Comparison of ENCODE assay signal across 11 mouse cellular contexts in the genomic region with DNA sequence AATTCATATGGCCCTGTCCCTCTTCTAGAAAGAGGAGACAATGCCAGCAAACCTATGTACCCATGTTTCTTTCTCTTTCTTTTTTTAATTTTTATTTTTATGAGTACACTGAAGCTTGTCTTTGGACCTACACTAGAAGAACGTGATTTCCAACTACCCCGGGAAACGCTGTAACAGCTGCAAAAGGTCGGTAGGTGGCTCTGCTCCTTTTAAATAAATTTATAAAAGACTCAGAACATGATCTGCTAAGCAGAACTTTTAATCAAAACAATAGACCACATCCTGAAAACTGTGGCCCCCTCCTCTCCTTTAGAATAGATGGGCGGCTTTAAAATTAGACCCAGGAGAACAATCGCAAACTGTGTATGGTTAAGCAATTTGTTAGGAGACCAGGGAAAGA. TPM values are rescaled to one million over a fixed set of nuclear protein-coding genes. Genes with fewer than 3 reads are reported as not detected.
DNase-seq lines count a peak whose midpoint lies in the region; ATAC-seq and TF ChIP-seq lines count a peak whose summit lies in the region.
"Had no signal": no experiment of that assay in that cellular context is flagged by ENCODE, and none has a peak within 500 bp of the region (broad histone marks: within the 10 kb centered on the region; RNA-seq: fewer than 3 reads in every experiment).

No protein-coding gene starts in this region.

- H3K4me3 ChIP-seq in heart, adult 2 months, result no peak overlapping the region
- no peak overlapping the region for H3K4me3 ChIP-seq in heart, embryonic 11.5 days (ENCODE audit: low read depth, low read length)
- H3K4me3 ChIP-seq in midbrain, embryonic 11.5 days (ENCODE audit: low read depth, low read length), result no peak overlapping the region
- H3K4me3 ChIP-seq in midbrain, embryonic 13.5 days (replicated peaks), result no peak overlapping the region
- H3K4me3 ChIP-seq: embryonic facial prominence, embryonic 15.5 days; hindbrain, embryonic 15.5 days had no signal

- no peak overlapping the region for H3K4me2 ChIP-seq in heart, embryonic 11.5 days
- H3K4me2 ChIP-seq in midbrain, embryonic 11.5 days, result no peak overlapping the region
- no peak overlapping the region for H3K4me2 ChIP-seq in midbrain, embryonic 13.5 days (replicated peaks)
- H3K4me2 ChIP-seq: embryonic facial prominence, embryonic 15.5 days; hindbrain, embryonic 15.5 days had no signal

- 14% methylated on average over 6 of the region's 6 CpGs for WGBS in heart, adult 2 months
- 9% methylated on average over 6 of the region's 6 CpGs for WGBS in heart, embryonic 11.5 days (ENCODE audit: insufficient replicate concordance)
- WGBS in midbrain, embryonic 11.5 days, result 13% methylated on average over 6 of the region's 6 CpGs
- WGBS in midbrain, embryonic 13.5 days, result 10% methylated on average over 6 of the region's 6 CpGs

- H3K4me1 ChIP-seq in heart, adult 2 months (ENCODE audit: control insufficient read depth, insufficient read depth, low read length), result no peaks in the 10 kb centered on the region
- peaks cover 3% of the 10 kb centered on the region; the same call in 1 of the 2 replicates for H3K4me1 ChIP-seq in heart, embryonic 11.5 days (ENCODE audit: control insufficient read depth, insufficient read depth, low read length)
- peaks cover 11% of the 10 kb centered on the region for H3K4me1 ChIP-seq in midbrain, embryonic 11.5 days (ENCODE audit: control insufficient read depth, insufficient read depth, low read length)
- peaks cover 15% of the 10 kb centered on the region for H3K4me1 ChIP-seq in midbrain, embryonic 13.5 days (replicated peaks)

- no peak overlapping the region for H3K27ac ChIP-seq in heart, adult 2 months
- H3K27ac ChIP-seq in heart, embryonic 11.5 days (ENCODE audit: low read depth, low read length), result no peak overlapping the region
- no peak overlapping the region for H3K27ac ChIP-seq in midbrain, embryonic 11.5 days (ENCODE audit: low read depth, low read length)
- H3K27ac ChIP-seq in midbrain, embryonic 13.5 days, result no peak overlapping the region
- H3K27ac ChIP-seq: embryonic facial prominence, embryonic 15.5 days; hindbrain, embryonic 15.5 days had no signal

- TF ChIP-seq POLR2A in heart, adult 2 months (IDR thresholded peaks at IDR 0.05; ENCODE audit: insufficient read depth, low read depth, low read length), result no peak

- H3K79me2 ChIP-seq in heart, adult 2 months (replicated peaks; ENCODE audit: control insufficient read depth, insufficient read depth, low read length), result no peaks in the 10 kb centered on the region

- no peaks in the 10 kb centered on the region for H3K9me3 ChIP-seq in heart, embryonic 11.5 days (replicated peaks; ENCODE audit: control insufficient read depth, low read length)
- H3K9me3 ChIP-seq in midbrain, embryonic 11.5 days (ENCODE audit: control insufficient read depth, low read length), result no peaks in the 10 kb centered on the region
- no peaks in the 10 kb centered on the region for H3K9me3 ChIP-seq in midbrain, embryonic 13.5 days
- H3K9me3 ChIP-seq: embryonic facial prominence, embryonic 15.5 days; hindbrain, embryonic 15.5 days had no signal

- no peak for DNase-seq in heart, adult 2 months
- peak; percentile 86 for DNase-seq in midbrain, embryonic 11.5 days (ENCODE audit: low spot score, missing footprints)
- DNase-seq in T-cell, adult 2 months (ENCODE audit: low spot score), result peak; percentile 2
- DNase-seq in lung, postnatal 14 days, result peak; percentile 31
- DNase-seq in right cerebral cortex, postnatal 36 days (ENCODE audit: low spot score in 2 of 2), result no peak

- no peak overlapping the region for H3K9ac ChIP-seq in heart, adult 2 months (ENCODE audit: low read depth, low read length)
- no peak overlapping the region for H3K9ac ChIP-seq in heart, embryonic 11.5 days (ENCODE audit: low read depth, low read length)
- no peak overlapping the region for H3K9ac ChIP-seq in midbrain, embryonic 11.5 days (ENCODE audit: low read length)
- no peak overlapping the region for H3K9ac ChIP-seq in midbrain, embryonic 13.5 days (replicated peaks)
- H3K9ac ChIP-seq: embryonic facial prominence, embryonic 15.5 days; hindbrain, embryonic 15.5 days had no signal

- ATAC-seq in heart, embryonic 11.5 days (replicated peaks; ENCODE audit: insufficient number of reproducible peaks, low FRiP score, low TSS enrichment), result no peak
- ATAC-seq in midbrain, embryonic 11.5 days (ENCODE audit: low FRiP score), result no peak
- no peak for ATAC-seq in midbrain, embryonic 13.5 days
- no peak for ATAC-seq in megakaryocyte-erythroid progenitor cell, adult 5-6 weeks (replicated peaks; ENCODE audit: low FRiP score, low TSS enrichment, poor library complexity, severe bottlenecking)

- peaks cover 23% of the 10 kb centered on the region for H3K27me3 ChIP-seq in heart, adult 2 months (ENCODE audit: control insufficient read depth, insufficient read depth, low read length)
- peaks cover 63% of the 10 kb centered on the region for H3K27me3 ChIP-seq in heart, embryonic 11.5 days (ENCODE audit: control insufficient read depth, insufficient read depth, low read length)
- peaks cover 59% of the 10 kb centered on the region for H3K27me3 ChIP-seq in midbrain, embryonic 11.5 days (ENCODE audit: control insufficient read depth, insufficient read depth, low read length)
- peaks cover 73% of the 10 kb centered on the region for H3K27me3 ChIP-seq in midbrain, embryonic 13.5 days

- no peaks in the 10 kb centered on the region for H3K36me3 ChIP-seq in heart, adult 2 months (ENCODE audit: control insufficient read depth, insufficient read depth, low read length)
- no peaks in the 10 kb centered on the region for H3K36me3 ChIP-seq in heart, embryonic 11.5 days (ENCODE audit: control insufficient read depth, insufficient read depth, low read length)
- no peaks in the 10 kb centered on the region for H3K36me3 ChIP-seq in midbrain, embryonic 11.5 days (ENCODE audit: control insufficient read depth, insufficient read depth, low read length)
- no peaks in the 10 kb centered on the region for H3K36me3 ChIP-seq in midbrain, embryonic 13.5 days
- H3K36me3 ChIP-seq: embryonic facial prominence, embryonic 15.5 days; hindbrain, embryonic 15.5 days had no signal

- TF ChIP-seq EP300 in heart, adult 2 months (IDR thresholded peaks at IDR 0.05; ENCODE audit: insufficient read depth, low read depth, low read length), result no peak

- peak; percentile 56 for TF ChIP-seq CTCF in heart, adult 2 months (IDR thresholded peaks at IDR 0.05)

- intact Hi-C loops in heart, adult 2 months (cut with DNase I), result loop anchor here (5.0 kb wide), 1 partner anchor 173 kb away; no protein-coding TSS in a partner anchor

RNA-seq across cellular contexts. Expression of a gene that starts 2.3 kb away (rescaled TPM):
- total RNA-seq in heart, adult 2 months (2021), result not detected
- polyA plus RNA-seq in heart, adult 2 months (2012; rRNA removed), result not detected in 2 replicates
- not detected in 2 replicates for polyA plus RNA-seq in heart, embryonic 11.5 days (2014; fragmentation: Nextera tagmentation; extraction: Ambion mirVana)
- polyA plus RNA-seq in midbrain, embryonic 11.5 days (2014; fragmentation: Nextera tagmentation; extraction: Ambion mirVana), result not detected in 2 replicates
- not detected in 2 replicates for polyA plus RNA-seq in midbrain, embryonic 13.5 days (2015; fragmentation: Nextera tagmentation; extraction: Ambion mirVana)
- total RNA-seq in megakaryocyte-erythroid progenitor cell, adult 5-6 weeks (2014; fragmentation: Nextera tagmentation), result not detected in 2 replicates
- total RNA-seq in megakaryocyte-erythroid progenitor cell, adult 5-6 weeks (2017), result not detected in 2 replicates
- polyA plus RNA-seq: hindbrain, embryonic 15.5 days; liver, embryonic 16.5 days had no signal

RNA-seq across cellular contexts. Expression of a gene that starts 35.3 kb away (rescaled TPM):
- total RNA-seq in heart, adult 2 months (2021), result not detected
- polyA plus RNA-seq in heart, adult 2 months (2012; rRNA removed), result not detected in 2 replicates
- not detected in 2 replicates for polyA plus RNA-seq in heart, embryonic 11.5 days (2014; fragmentation: Nextera tagmentation; extraction: Ambion mirVana)
- polyA plus RNA-seq in midbrain, embryonic 11.5 days (2014; fragmentation: Nextera tagmentation; extraction: Ambion mirVana), result not detected in 2 replicates
- not detected in 2 replicates for polyA plus RNA-seq in midbrain, embryonic 13.5 days (2015; fragmentation: Nextera tagmentation; extraction: Ambion mirVana)
- not detected in 2 replicates for total RNA-seq in megakaryocyte-erythroid progenitor cell, adult 5-6 weeks (2014; fragmentation: Nextera tagmentation)
- total RNA-seq in megakaryocyte-erythroid progenitor cell, adult 5-6 weeks (2017), result not detected in 2 replicates
- polyA plus RNA-seq: embryonic facial prominence, embryonic 15.5 days; hindbrain, embryonic 15.5 days; liver, embryonic 16.5 days had no signal

Comparison
In these comparisons a context has a peak if more than half of its experiments do, and no peak if none do; other contexts are left out.
1. DNase-seq: peak in midbrain, embryonic 11.5 days (single experiment), T-cell, adult 2 months (single experiment) and lung, postnatal 14 days (single experiment); none in heart, adult 2 months (0 of 2) and right cerebral cortex, postnatal 36 days (0 of 2).